Mouse (Mus musculus) MEL (cell line): ENCODE measurements at regions not wholly inside any gene's neighbourhood (a gene's known extent, or its start where the extent isn't known, plus 50 kb on each side); places are given as distances from the start of the nearest gene placed in this dataset.

Source experiments
- DNase-seq: peaks from one replicate; pipeline ENCODE4 v3.0.0; 2011; ENCODE audit warnings: low read depth, low spot score
- H3K27ac ChIP-seq: 2 replicates; pipeline ENCODE4 v1.5.1; 2012; ENCODE audit warnings: low read depth, mild to moderate bottlenecking, control low read depth, low read length, moderate library complexity; ENCODE audit not compliant: control insufficient read depth
- H3K27me3 ChIP-seq, 2 experiments: fragments of 150-350 bp in 1 of 2; sonication (generic) in 1 of 2; 2 replicates each; pipeline ENCODE4 v1.6.1; 2012; ENCODE audit warnings: low read length in 2 of 2, mild to moderate bottlenecking in 2 of 2, improper control_type of control experiment in 1 of 2, moderate library complexity in 1 of 2; ENCODE audit not compliant: insufficient read depth in 2 of 2, control insufficient read depth in 1 of 2
- H3K36me3 ChIP-seq, 2 experiments: 2 replicates each; pipeline ENCODE4 v1.6.1; 2012 to 2014; ENCODE audit warnings: low read length in 2 of 2, improper control_type of control experiment in 1 of 2, inconsistent platforms in 1 of 2, mild to moderate bottlenecking in 1 of 2; ENCODE audit not compliant: insufficient read depth in 2 of 2, control insufficient read depth in 1 of 2
- H3K4me1 ChIP-seq, 2 experiments: fragments of 150-350 bp in 1 of 2; sonication (generic) in 1 of 2; 2 replicates each; pipeline ENCODE4 v1.6.1; 2012; ENCODE audit warnings: low read length in 2 of 2, improper control_type of control experiment in 1 of 2, mild to moderate bottlenecking in 1 of 2; ENCODE audit not compliant: insufficient read depth in 2 of 2, control insufficient read depth in 1 of 2
- H3K4me3 ChIP-seq, 2 experiments: fragments of 150-350 bp in 1 of 2; sonication (generic) in 1 of 2; 2 replicates each; pipeline ENCODE4 v1.5.1; 2012; ENCODE audit warnings: low read depth in 2 of 2, low read length in 2 of 2, mild to moderate bottlenecking in 2 of 2, moderate library complexity in 2 of 2, control low read depth in 1 of 2, improper control_type of control experiment in 1 of 2; ENCODE audit not compliant: control insufficient read depth in 1 of 2, insufficient read depth in 1 of 2
- H3K79me2 ChIP-seq: 2 replicates; pipeline ENCODE4 v1.6.1; 2012; ENCODE audit warnings: mild to moderate bottlenecking, low read length, moderate library complexity; ENCODE audit not compliant: control insufficient read depth, poor library complexity, insufficient read depth
- H3K9ac ChIP-seq: 2 replicates; pipeline ENCODE4 v1.6.1; 2012; ENCODE audit warnings: low read depth, mild to moderate bottlenecking, control low read depth, low read length, moderate library complexity; ENCODE audit not compliant: control insufficient read depth, poor library complexity, severe bottlenecking
- H3K9me3 ChIP-seq: fragments of 150-350 bp; sonication (generic); replicated peaks from 2 replicates; pipeline ENCODE4 v1.6.1; 2012; ENCODE audit warnings: mild to moderate bottlenecking, low read length, improper control_type of control experiment, moderate library complexity; ENCODE audit not compliant: insufficient read depth
- BHLHE40 ChIP-seq: IDR thresholded peaks from 2 replicates; pipeline ENCODE4 v1.6.1; 2012; ENCODE audit warnings: low read depth, mild to moderate bottlenecking, inconsistent platforms, low read length, improper control_type of control experiment, borderline replicate concordance
- E2F4 ChIP-seq: IDR thresholded peaks from 2 replicates; pipeline ENCODE4 v1.6.1; 2011; ENCODE audit warnings: low read depth, low read length, improper control_type of control experiment, borderline replicate concordance
- ELF1 ChIP-seq: IDR thresholded peaks from 2 replicates; pipeline ENCODE4 v1.6.1; 2014; ENCODE audit warnings: low read depth, mild to moderate bottlenecking, inconsistent platforms, low read length, improper control_type of control experiment, moderate library complexity
- GABPA ChIP-seq: IDR thresholded peaks from 2 replicates; pipeline ENCODE4 v1.6.1; 2012; ENCODE audit warnings: low read depth, mild to moderate bottlenecking, inconsistent platforms, low read length, improper control_type of control experiment, moderate library complexity
- GATA1 ChIP-seq: IDR thresholded peaks from 2 replicates; pipeline ENCODE4 v1.6.1; 2011; ENCODE audit warnings: low read depth, low read length, improper control_type of control experiment
- HCFC1 ChIP-seq: IDR thresholded peaks from 2 replicates; pipeline ENCODE4 v1.6.1; 2012; ENCODE audit warnings: low read depth, mild to moderate bottlenecking, inconsistent platforms, low read length, improper control_type of control experiment, moderate library complexity
- MAFK ChIP-seq: IDR thresholded peaks from 2 replicates; pipeline ENCODE4 v1.6.1; 2011; ENCODE audit warnings: low read depth, mild to moderate bottlenecking, low read length, improper control_type of control experiment, borderline replicate concordance
- MEF2A ChIP-seq: IDR thresholded peaks from 2 replicates; pipeline ENCODE4 v1.6.1; 2014; ENCODE audit warnings: low read depth, mild to moderate bottlenecking, inconsistent platforms, low read length, improper control_type of control experiment; ENCODE audit not compliant: poor library complexity, insufficient replicate concordance, severe bottlenecking; ENCODE audit errors: extremely low read depth
- MXI1 ChIP-seq: IDR thresholded peaks from 2 replicates; pipeline ENCODE4 v1.6.1; 2011; ENCODE audit warnings: mild to moderate bottlenecking, low read depth, low read length, improper control_type of control experiment
- MYC ChIP-seq: IDR thresholded peaks from 2 replicates; pipeline ENCODE4 v1.6.1; 2011; ENCODE audit warnings: low read depth, mild to moderate bottlenecking, low read length, improper control_type of control experiment, moderate library complexity
- NELFE ChIP-seq: IDR thresholded peaks from 2 replicates; pipeline ENCODE4 v1.6.1; 2011; ENCODE audit warnings: low read depth, low read length, improper control_type of control experiment
- POLR2AphosphoS2 ChIP-seq: IDR thresholded peaks from 2 replicates; pipeline ENCODE4 v1.6.1; 2011; ENCODE audit warnings: low read length, improper control_type of control experiment
- RAD21 ChIP-seq: IDR thresholded peaks from 2 replicates; pipeline ENCODE4 v1.6.1; 2011; ENCODE audit warnings: mild to moderate bottlenecking, low read depth, low read length, improper control_type of control experiment
- RCOR1 ChIP-seq: IDR thresholded peaks from 2 replicates; pipeline ENCODE4 v1.6.1; 2012; ENCODE audit warnings: low read depth, mild to moderate bottlenecking, inconsistent platforms, low read length, improper control_type of control experiment
- SMC3 ChIP-seq: IDR thresholded peaks from 2 replicates; pipeline ENCODE4 v1.6.1; 2011; ENCODE audit warnings: low read depth, low read length, improper control_type of control experiment
- TAL1 ChIP-seq: IDR thresholded peaks from 2 replicates; pipeline ENCODE4 v1.6.1; 2012; ENCODE audit warnings: mild to moderate bottlenecking, inconsistent platforms, low read length, moderate library complexity, mixed read lengths
- TBP ChIP-seq: IDR thresholded peaks from 2 replicates; pipeline ENCODE4 v1.8.0; 2011; ENCODE audit warnings: low read depth, low read length, improper control_type of control experiment
- TCF12 ChIP-seq: IDR thresholded peaks from 2 replicates; pipeline ENCODE4 v1.6.1; 2014; ENCODE audit warnings: low read depth, mild to moderate bottlenecking, inconsistent platforms, low read length, improper control_type of control experiment, moderate library complexity
- UBTF ChIP-seq: IDR thresholded peaks from 2 replicates; pipeline ENCODE4 v1.6.1; 2012; ENCODE audit warnings: low read depth, mild to moderate bottlenecking, inconsistent platforms, low read length, improper control_type of control experiment, moderate library complexity, borderline replicate concordance; ENCODE audit not compliant: insufficient read depth
- USF1 ChIP-seq: IDR thresholded peaks from 2 replicates; pipeline ENCODE4 v1.6.1; 2014; ENCODE audit warnings: low read depth, mild to moderate bottlenecking, inconsistent platforms, low read length, improper control_type of control experiment, moderate library complexity
- ZMIZ1 ChIP-seq: IDR thresholded peaks from 2 replicates; pipeline ENCODE4 v1.6.1; 2012; ENCODE audit warnings: low read depth, mild to moderate bottlenecking, inconsistent platforms, low read length, improper control_type of control experiment, moderate library complexity

DNA sequence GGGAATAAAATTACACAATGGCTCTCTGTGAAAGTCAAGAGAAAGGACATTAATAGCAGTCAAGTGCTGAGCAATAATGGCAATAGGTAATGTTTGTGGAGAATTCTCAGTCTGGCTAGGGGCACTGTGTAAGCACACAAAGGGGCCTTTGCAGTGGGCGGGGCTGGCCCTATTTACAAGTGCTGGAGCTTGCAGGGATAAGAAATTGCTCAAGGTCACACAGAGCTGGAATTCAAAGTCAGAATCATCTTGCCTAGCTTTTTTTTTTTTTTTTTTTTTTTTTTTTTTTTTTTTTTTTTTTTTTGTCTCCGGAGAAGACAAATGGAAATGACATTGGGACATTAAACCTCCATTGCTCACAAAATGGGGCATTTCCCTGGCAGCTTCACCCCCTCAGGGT lies 253.9 kb upstream of the Pld5 start:
- H3K9me3 ChIP-seq = no peaks in the 10 kb centered on the region
- no peak for TF ChIP-seq E2F4
- TF ChIP-seq MXI1 = no peak
- no peak for TF ChIP-seq NELFE
- no peak for TF ChIP-seq USF1
- no peak for TF ChIP-seq RAD21
- no peak for TF ChIP-seq RCOR1
- TF ChIP-seq MAFK = no peak
- TF ChIP-seq ELF1 = no peak
- no peak for TF ChIP-seq UBTF
- no peak for TF ChIP-seq GATA1

DNA sequence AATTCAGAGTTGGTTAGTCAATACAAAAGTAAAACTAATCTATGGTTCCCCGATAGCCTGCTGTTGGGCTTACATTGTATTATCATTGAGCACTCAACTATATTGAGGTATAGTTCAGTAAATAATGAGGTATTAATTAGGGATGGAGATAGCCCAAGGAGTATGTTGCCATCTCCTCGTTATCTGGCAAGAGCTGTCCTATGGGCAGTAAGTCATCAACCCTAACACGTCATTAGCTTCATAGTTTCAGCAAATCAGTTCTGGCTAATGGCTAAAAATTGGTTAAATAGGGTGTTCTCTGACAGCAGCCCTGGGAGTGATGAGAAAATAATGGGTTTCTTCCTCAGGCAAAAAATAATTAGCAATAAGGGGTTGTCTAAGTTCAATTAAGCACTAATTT lies 236.4 kb upstream of the Pld5 start:
- DNase-seq = no peak
- no peak for TF ChIP-seq GATA1
- TF ChIP-seq BHLHE40 = no peak
- no peak for TF ChIP-seq TAL1
- no peak for TF ChIP-seq ZMIZ1
- TF ChIP-seq RCOR1 = no peak
- no peak for TF ChIP-seq MEF2A
- no peak for TF ChIP-seq TBP
- no peak for TF ChIP-seq TCF12
- TF ChIP-seq GABPA = no peak
- TF ChIP-seq POLR2AphosphoS2 = no peak
- TF ChIP-seq SMC3 = no peak
- TF ChIP-seq MYC = no peak
- TF ChIP-seq HCFC1 = no peak
- TF ChIP-seq, all 39 proteins: peak for 0
- Histone ChIP-seq H3K27me3 (no peaks in the 10 kb centered on the region), H3K4me3 (no peak overlapping the region), H3K79me2 (no peaks in the 10 kb centered on the region), H3K4me1 (no peaks in the 10 kb centered on the region), H3K9me3 (no peaks in the 10 kb centered on the region), H3K27ac (no peak overlapping the region), H3K9ac (no peak overlapping the region), H3K36me3 (no peaks in the 10 kb centered on the region)

More for the DNA sequence above, 253.9 kb upstream of the Pld5 start:
- no peaks in the 10 kb centered on the region for H3K36me3 ChIP-seq
- H3K9ac ChIP-seq = no peak overlapping the region
- no peak overlapping the region for H3K4me3 ChIP-seq
- H3K79me2 ChIP-seq = no peaks in the 10 kb centered on the region
- H3K4me1 ChIP-seq = no peaks in the 10 kb centered on the region
- DNase-seq = no peak
- no peaks in the 10 kb centered on the region for H3K27me3 ChIP-seq
- H3K27ac ChIP-seq = no peak overlapping the region
